Mouse (Mus musculus) left cerebral cortex, postnatal 25 days (tissue): ENCODE results near the gene Fam222a. TPM values are rescaled to one million over a fixed set of nuclear protein-coding genes. Genes with fewer than 3 reads are reported as not detected.

Source experiments
- DNase-seq, 2 experiments: peaks; one replicate each; pipeline ENCODE4 v3.0.0; 2022; ENCODE audit warnings: low spot score in 2 of 2, mixed read lengths in 1 of 2
- intact Hi-C: fragments of 180-260 bp; cut with DNase I; formaldehyde crosslinking; loops from one replicate; pipeline ENCODE4 v1.15.1; 2025
- total RNA-seq, 2 experiments: library from RNA; stranded (reverse); gene quantifications; 2 replicates each; pipeline ENCODE4 v1.2.3; 2021

Fam222a gene
- total RNA-seq, 2 experiments from 2014 or later, result 6.8 to 12.8 TPM

DNA sequence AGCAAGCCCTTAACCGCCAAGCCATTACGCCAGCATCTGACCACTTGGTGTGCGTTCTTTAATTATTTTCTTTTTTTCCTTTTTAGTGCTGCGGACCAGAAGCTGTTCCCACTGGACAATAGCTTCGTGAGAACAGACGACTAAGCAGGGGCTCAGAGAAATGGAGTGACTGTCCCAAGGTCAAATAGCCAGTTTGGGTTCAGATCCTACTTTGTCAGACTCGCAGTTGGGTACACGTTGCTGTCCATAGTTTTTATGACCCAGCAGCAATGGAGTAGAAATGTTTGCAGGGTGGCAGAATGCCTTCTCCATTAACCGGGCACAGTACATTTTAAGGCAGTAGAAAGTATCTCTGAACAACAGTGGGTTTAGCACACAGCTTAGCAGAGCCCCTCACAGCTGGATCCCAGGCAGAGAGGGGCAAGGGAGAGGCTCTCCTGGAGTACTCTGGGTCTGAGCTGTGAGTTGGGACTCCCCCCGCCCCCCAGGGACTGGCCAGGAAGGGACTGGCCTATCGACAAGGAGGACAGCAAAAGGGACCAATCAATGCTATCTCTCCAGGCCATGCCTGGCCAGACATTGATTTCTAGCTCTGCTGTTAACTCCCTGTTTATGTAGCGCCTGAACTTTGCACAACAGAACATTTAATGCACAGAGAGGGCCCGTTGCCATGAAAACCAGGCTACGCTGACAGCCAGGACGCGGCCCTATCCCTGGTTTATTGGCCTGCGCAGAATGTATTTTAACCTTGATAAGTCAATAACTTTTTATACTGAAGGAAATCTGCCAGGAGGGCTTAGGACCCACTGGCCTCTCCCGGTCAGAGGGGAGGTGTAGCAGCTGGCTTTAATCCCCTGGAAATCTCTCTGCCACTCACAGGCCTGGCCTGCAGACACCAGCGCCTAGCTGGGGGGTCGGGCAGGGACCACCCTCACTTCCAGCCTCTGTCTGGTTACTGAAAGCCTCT is 9.8 kb upstream of the Fam222a start:
- intact Hi-C loops, result no loop called here
- DNase-seq, result no peak

DNA sequence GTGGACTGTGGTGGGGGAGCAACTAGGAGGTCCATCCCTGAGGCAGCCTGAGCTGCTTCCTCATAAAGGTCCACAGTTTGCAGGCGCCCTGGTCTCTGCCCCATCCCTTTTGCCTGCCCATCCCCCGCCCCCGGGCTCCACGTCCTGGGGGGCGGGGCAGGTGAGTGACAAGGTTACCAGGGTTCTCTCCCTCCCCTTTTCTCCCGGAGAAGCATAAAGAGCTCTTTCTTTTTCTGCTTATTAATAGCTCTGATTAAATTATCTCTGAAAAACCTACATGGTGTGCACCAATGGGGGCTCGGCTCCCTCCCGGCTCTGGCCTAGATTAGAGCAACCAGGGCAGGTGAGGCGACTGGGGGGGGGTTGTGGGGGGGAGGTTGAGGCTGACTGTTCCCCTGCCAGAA is 7.3 kb upstream of the Fam222a start:
- no peak for DNase-seq
- intact Hi-C loops, result no loop called here

DNA sequence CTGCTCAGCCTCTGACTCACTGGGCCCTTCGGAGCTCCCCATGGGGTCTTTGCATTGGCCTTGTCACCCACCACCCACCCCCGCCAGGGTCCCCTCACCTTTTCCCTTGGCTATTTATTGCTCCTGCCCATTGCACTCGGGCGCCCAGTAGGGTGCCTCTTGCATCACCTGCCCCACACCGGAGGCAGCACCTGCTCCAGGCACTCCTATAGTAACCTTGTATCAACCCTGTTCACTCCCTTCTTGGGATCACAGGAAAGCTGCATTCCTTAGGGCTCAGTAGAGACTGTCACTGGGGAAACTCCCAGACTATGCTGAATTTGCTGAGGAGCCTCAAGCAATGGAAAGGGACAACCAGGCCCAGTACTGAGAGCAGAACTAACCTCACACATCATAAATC is 6.9 kb upstream of the Fam222a start:
- no peak for DNase-seq
- intact Hi-C loops, result no loop called here

DNA sequence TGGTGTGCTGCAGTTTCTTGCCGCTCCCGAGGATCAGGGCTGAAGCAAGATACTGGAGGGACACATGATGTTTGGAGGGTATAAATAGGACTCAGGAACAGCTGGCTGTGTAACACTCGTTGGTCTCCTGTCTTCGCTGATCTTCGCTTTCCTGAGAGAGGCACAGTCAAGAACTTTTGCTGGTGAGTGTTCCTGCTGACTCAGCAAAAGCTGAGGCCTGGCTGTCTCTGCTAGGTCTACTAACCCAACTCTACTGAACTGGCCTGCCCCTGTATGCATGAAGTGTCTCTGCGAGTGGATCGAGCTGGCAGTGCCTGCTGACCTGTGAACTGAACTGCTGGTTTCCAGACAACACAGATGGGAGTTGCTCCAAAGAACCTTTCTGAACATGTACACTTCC is 3.8 kb upstream of the Fam222a start:
- intact Hi-C loops, result no loop called here
- no peak for DNase-seq

DNA sequence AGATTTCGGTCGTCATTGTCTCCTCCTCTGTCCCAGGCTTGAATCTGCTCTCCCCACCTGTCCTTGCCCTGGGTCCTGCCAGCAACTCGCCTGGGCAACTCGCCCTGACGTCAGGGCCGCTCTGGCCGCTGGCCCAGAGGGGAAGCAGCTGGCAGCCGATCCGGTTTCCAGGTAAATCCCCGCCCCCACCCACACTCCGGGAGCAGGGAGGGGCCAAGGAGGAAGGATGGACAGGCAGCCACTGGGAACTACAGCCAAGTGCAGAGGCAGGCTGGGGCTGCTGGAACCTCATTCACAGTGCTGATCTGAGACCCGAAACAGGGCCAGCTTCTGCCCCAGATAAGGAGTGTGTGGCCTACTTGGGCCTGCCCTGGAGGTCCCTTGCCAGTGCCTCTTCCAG is 2.5 kb upstream of the Fam222a start:
- no peak for DNase-seq
- intact Hi-C loops, result loop anchor here (5.0 kb wide), 1 partner anchor 207 kb away; the partner anchor contains the start of gene Ankrd13a

DNA sequence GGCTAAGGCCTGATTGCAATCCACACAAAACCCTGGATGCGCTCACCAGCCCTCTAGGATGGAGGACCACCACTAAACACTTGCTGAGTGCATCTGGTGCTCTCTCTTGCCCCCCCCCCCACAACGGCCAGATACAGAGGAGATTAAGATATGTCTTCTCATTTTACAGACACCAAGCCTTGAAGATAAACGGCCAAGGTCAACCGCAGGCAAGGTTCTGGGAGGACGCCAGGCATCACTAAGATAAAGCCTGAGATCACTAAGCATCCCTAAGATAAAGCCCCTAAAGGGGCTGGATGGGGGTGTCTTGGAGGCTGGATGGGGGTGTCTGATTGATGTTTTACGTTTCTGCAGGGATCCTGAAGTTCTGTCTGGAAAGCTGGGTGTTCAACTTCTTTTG is 2.1 kb upstream of the Fam222a start:
- intact Hi-C loops, result loop anchor here (2.0 to 5.0 kb wide), 2 partner anchors 43 to 207 kb away; partner anchors contain the start of gene Ankrd13a
- no peak for DNase-seq

DNA sequence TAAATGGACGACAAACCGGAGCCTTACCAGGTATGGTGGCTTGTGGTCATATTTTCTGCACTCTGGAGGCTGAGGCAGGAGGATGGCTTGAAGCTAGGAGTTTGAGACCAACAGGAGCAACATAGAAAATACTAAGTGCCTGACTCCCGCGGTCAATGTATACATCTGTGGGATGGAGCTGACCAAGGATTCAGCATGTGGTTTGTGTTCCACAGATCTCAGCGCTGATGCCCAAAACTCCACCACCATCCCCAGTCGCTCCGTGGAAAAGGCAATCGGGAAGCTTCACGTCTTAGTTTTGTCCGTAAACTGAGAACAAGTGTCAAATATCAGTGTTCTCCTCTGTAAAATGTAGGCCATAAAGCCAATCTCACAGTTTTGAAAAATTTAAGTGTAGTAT is 1.4 kb upstream of the Fam222a start:
- intact Hi-C loops, result loop anchor here (2.0 to 5.0 kb wide), 2 partner anchors 42 to 206 kb away; partner anchors contain the start of gene Ankrd13a
- no peak for DNase-seq

DNA sequence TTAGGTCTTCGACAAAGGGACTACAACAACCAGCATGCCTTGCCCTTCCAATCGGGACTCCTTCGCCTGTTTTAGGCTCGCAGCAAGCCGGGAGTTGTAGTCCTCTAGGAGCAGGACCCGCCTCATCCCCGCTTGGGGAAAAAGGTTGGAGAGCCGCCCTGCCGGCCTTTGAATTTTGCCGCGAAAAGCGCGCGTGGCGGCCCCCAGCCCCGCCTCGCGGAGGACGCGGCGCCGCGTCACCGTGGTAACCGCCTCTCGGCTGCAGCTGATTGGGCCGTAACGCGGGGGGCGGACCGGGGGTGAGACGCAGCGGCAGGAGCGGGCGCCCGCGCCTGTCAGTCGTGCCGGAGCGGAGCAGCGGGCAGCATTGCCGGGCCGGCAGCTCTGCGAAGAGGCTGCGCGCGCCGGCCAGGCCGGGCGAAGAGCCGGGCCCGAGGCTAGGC is 720 bp upstream of the Fam222a start:
- DNase-seq, result peak; percentile 94 to 97
- intact Hi-C loops, result loop anchor here (2.0 to 5.0 kb wide), 2 partner anchors 42 to 205 kb away; partner anchors contain the start of gene Ankrd13a

DNA sequence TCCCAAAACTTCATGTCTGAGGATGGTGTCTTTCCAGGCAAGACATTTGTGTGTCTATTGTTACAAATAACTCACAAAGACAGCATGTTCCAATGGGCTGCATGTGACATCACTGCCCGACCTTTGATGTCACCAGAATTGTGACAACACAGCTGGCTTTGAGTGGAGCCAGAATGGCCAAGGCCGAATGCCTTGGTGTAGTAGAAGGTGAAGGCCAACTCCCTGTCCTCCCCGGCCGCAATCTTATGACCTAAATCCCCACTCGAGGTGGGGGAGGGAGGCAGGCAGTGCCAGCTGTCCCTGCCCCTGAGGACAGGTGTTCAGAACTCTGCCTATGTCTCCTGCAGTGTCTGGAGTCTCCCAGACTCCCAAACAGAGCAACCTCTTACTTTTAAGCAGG is 1.0 kb downstream of the Fam222a start:
- intact Hi-C loops, result loop anchor here (2.0 to 5.0 kb wide), 2 partner anchors 108 to 203 kb away; partner anchors contain the start of gene Ankrd13a
- no peak for DNase-seq

DNA sequence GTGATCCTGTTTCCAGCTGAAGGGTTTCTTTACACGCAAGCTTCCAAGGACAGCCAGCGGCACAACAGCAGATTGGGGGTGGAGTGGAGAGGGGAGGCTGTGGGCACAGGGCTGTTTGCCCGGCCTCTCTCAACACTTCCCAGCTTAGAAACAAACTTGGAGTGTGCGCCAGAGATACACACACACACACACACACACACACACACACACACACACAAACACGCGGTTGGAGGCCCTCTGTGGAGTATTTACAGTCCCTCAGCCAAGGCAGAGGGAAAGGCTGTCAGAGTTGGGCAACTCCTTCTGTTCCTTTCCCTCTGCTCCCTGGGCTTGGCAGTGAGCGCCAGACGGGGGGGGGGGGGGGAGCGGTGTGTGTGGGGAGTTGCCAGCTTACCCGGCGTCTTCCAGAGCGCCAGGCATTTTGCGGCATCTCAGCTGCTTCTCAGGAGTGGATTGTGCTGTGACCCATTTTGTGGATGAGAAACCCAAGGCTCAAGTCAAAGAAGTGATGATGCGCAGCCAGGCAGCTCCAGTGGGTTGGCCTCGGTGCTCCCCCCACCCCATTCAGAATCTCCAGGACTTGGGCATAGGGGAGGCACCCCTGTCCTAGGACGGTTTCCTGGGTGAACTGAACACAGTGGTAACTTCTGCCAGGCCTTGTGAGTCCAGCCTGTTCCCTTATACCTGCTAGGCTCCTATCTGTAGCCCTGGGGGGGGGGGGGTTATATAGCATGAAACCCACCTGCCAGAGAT is 2.3 kb downstream of the Fam222a start:
- peak; percentile 72 to 91 for DNase-seq
- intact Hi-C loops, result loop anchor here (2.0 to 5.0 kb wide), 3 partner anchors 109 to 213 kb away; partner anchors contain the start of gene Ankrd13a

DNA sequence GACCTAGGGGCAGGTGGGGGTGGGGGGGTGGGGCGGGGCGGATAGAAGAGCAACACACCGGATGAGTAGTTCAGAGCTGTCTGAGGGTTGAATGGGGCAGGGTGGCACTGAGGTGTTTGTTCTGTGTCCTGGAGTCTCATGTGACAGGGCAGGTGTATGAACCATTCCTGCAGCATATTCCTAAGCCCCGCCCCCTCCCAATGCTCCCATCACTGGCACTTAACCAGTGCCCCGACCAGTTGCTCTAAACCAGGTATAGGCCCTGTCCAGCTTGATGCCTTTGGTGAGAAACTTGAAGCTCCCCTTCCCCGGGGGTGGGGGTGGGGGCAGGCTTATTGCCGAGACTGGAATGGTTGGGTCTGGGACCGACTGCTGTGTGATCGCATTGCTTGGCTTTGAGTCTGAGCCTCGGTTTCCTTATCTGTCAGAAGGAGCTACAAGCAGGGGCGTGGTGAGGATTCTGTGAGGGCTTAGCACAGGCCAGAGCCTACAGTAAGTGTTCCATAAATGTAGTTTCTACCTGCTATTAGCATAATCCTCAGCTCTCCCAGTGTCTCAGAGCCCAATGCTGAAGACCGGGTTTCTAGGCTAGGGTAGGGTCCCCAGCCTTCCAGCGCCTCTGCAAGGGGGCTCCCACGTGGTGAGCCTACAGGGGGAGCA is 3.1 kb downstream of the Fam222a start:
- intact Hi-C loops, result loop anchor here (5.0 kb wide), 1 partner anchor 214 kb away; no protein-coding TSS in a partner anchor

DNA sequence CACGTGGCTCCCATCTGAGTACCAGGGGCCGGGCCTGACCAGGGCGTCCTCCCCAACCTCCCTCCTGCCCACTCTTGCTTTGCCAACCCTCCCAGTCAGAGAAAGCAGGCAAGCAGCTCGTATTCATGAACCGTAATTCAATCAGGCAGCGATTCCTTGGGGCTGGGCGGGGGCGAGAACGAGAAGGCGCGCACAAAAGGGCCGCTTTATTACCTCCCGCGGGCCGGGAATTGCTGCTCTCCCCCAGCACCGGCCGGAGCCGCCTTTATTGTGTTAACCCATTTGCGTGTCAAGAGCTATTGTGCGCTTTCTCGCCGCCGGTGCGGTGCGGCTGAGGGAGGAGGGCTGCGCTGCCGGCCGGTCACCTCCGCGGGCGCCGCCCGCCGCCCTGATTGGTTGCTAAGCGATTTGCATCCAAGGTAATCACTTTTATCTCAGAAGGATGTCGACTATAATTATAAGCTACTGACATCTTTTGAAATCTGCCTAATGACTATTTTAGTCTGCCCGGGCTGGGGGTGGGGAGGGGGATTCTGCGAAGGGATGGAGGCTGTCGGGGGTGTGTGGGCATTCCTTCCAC is 3.7 kb downstream of the Fam222a start:
- intact Hi-C loops, result loop anchor here (5.0 kb wide), 1 partner anchor 214 kb away; no protein-coding TSS in a partner anchor
- peak; percentile 39 to 43 for DNase-seq

More for the DNA sequence above, 3.1 kb downstream of the Fam222a start:
- DNase-seq, result no peak

DNA sequence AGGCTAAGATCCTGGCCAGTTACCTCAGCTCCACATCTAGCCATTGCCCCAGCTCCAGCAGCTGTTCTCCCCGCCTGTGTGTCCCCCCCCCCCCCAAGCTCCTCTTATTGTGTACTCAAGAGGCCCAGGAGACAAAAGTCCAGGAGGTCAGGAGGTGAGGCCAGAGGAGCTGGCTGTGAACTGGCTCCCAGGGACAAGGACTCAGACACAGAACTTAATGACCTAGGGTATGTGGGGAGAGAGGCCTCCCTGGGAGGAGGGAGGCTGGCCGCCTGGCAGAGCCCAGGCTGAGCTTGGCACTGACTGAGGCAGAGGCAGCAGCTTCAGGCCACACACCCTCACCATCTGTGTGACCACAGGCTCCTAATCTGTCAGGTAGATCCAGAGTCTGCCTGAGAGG is 5.2 kb downstream of the Fam222a start:
- no peak for DNase-seq
- intact Hi-C loops, result loop anchor here (5.0 kb wide), 1 partner anchor 216 kb away; no protein-coding TSS in a partner anchor

DNA sequence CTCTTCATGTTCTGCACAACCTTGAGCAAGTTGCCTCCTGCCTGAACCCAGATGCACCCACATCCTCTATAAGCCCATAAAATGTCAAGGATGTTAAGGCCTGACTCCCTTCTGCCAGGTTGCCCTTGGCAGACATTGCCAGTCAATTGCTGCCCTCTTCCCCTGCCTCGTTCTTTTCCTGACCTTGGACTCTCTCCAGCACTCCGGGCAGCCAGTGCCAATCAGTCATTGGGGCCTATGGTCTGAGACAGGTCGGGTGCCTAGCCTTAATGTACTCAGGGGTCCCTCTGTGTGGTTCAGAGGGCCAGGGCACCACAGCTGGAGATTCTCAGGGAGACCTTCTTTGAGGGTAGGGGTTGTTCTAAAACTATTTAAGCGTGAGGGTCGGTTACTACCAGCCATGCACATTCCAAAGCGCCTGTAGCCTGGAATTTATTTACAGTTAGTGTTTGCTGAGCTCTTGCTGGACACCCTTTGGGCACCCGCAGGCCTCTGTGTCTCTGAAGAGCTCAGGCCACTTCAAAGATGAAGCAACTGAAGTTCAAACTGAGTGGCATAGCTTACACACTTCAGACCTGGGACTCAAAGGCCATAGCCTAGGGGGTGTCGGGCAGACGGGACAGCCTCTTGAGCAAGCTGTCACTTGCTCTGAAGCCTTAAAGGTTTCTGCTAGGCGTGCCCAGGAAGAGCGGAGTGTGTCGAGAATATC is 6.3 kb downstream of the Fam222a start:
- DNase-seq, result no peak
- intact Hi-C loops, result loop anchor here (5.0 kb wide), 1 partner anchor 217 kb away; no protein-coding TSS in a partner anchor

DNA sequence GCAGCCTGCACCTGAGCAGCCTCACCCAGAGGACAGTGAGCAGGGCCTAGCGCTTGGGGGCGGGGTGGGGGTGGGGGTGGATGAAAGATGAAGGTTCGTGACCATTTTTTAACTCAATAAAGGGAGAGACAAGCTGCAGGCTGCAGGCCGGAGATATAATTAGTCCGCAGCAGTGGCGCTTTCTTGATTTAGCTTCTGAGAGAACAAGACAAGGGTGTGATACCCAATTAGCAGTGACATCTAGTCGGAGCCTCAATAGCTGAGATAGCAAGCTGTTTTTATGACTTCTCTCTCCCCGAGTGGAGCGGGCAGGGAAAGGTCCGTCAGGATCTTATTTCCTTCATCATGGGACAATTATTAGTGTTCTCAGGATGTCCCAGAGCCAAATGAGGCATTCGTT is 7.2 kb downstream of the Fam222a start:
- intact Hi-C loops, result no loop called here
- peak in 1 of 2 experiments; percentile 29 for DNase-seq

DNA sequence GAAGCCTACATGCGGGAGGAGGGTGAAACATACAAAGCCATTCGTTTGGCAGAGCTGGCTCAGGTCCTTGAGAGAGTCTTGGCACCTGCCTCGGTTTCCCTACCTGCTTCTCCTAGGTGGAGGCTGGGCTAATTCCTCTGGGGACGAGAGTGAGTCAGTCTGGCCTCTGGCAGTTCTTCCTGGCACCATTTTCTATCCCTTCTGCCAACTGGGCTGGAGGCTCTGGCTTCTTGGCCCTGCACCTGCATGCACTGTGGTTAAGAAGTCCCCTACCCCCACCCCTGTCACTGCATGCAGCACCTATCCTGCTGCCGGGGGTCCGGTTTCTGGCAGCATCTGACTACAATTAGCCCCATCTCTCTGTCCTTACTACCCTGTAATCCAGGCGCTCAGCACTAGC is 7.7 kb downstream of the Fam222a start:
- intact Hi-C loops, result no loop called here

DNA sequence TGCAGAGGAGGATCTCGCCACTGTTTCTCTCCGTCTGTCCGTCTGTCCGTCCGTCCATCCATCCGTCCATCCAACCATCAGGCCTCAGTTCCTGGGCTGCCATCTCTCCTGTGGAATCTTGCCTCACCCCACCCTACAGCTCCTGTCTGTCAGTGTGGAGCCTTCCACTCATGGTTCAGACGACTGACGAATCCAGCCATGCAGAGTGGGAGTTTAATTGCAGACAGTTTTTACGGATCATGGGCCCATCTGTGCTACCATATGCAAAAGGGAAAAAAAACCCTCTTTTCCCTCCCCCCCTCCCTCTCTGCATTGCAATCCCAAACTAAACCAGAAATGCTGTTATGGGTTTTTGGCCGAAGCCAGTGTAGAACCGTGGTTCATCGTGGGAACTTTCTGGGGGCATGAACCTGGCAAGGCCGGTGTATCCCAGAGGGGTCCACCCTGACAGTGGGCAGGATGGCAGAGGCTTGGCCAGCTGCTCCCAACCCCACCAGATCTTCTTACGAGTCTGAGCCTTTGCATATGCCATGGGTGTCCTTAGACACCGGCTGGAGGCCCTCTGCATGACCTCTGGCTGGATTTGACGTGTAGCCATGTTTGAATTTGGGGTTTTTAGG is 8.3 kb downstream of the Fam222a start:
- DNase-seq, result peak; percentile 61 to 88
- intact Hi-C loops, result no loop called here

More for the DNA sequence above, 7.7 kb downstream of the Fam222a start:
- DNase-seq, result peak in 1 of 2 experiments; percentile 18

DNA sequence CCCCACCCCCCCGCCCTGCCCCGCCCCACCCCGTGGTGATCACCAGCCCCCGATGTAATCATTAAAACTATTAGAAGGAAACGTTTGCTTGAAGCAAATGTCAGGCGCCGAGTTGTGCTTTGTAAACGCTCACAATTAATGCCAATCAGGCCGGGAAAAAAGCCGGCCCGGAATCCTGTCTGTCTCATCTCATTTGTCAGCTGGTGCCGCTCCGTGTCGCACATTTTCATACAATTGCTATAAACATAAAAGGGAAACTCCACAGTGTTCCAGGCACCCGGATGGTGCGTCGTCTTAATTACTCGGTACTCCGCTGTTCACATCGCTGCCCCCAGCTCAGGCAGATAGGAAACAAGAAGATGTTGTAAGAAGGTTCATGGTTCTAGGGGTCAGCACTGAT is 10.5 kb downstream of the Fam222a start:
- DNase-seq, result no peak
- intact Hi-C loops, result no loop called here
